ENCODE assay signal across 7 mouse cellular contexts in genomic region chr17:8055919-8056589, GRCm38 (mm10).
DNase-seq lines count a peak whose midpoint lies in the region; ATAC-seq and TF ChIP-seq lines count a peak whose summit lies in the region.
"Not testable (repeated sequence)": the region's sequence is repeated elsewhere in the genome, so short reads cannot be mapped to it uniquely, and the experiment has no call there.

No protein-coding gene starts in this region.

- TF ChIP-seq POLR2A in brain, embryonic 14.5 days (IDR thresholded peaks at IDR 0.05; ENCODE audit: borderline replicate concordance, extremely low read depth, insufficient read depth, insufficient read length, poor library complexity, severe bottlenecking), result not testable (repeated sequence)

- DNase-seq in brain, embryonic 14.5 days (ENCODE audit: low read depth), result peak; percentile 18
- DNase-seq in forebrain, embryonic 11.5 days (ENCODE audit: low spot score), result peak; percentile 2
- DNase-seq in forebrain, embryonic 14.5 days (ENCODE audit: low spot score), result peak; percentile 34
- peak; percentile 68 for DNase-seq in heart, adult 11 months
- peak; percentile 1 for DNase-seq in lung, embryonic 14.5 days
- peak; percentile 21 for DNase-seq in midbrain, postnatal 0 days (ENCODE audit: low spot score)

- H3K9ac ChIP-seq in forebrain, embryonic 11.5 days (ENCODE audit: low read length); forebrain, embryonic 14.5 days (ENCODE audit: low read length); forebrain, embryonic 16.5 days (replicated peaks; ENCODE audit: low read depth, low read length); lung, embryonic 14.5 days; midbrain, postnatal 0 days (replicated peaks; ENCODE audit: low read length, poor library complexity, severe bottlenecking): not testable (repeated sequence)

- H3K36me3 ChIP-seq in forebrain, embryonic 11.5 days (ENCODE audit: control insufficient read depth, insufficient read depth, low read length); forebrain, embryonic 14.5 days (ENCODE audit: control insufficient read depth, insufficient read depth, low read length); forebrain, embryonic 16.5 days (ENCODE audit: control insufficient read depth, insufficient read depth); lung, embryonic 14.5 days (ENCODE audit: insufficient read depth); midbrain, postnatal 0 days (ENCODE audit: insufficient read depth, low read length): not testable (repeated sequence)

- not testable (repeated sequence) for H3K4me3 ChIP-seq in forebrain, embryonic 11.5 days (ENCODE audit: low read depth, low read length); forebrain, embryonic 14.5 days (ENCODE audit: low read depth, low read length); forebrain, embryonic 16.5 days (replicated peaks; ENCODE audit: low read length); lung, embryonic 14.5 days (ENCODE audit: low read depth, low read length); midbrain, postnatal 0 days (ENCODE audit: low read depth, low read length)

- not testable (repeated sequence) for H3K4me2 ChIP-seq in forebrain, embryonic 11.5 days (ENCODE audit: low read depth, low read length, severe bottlenecking); forebrain, embryonic 14.5 days (ENCODE audit: low read length); forebrain, embryonic 16.5 days (ENCODE audit: low read length); lung, embryonic 14.5 days; midbrain, postnatal 0 days (ENCODE audit: low read depth, low read length, poor library complexity, severe bottlenecking)

- 76% methylated on average over 3 of the region's 6 CpGs for WGBS in forebrain, embryonic 11.5 days
- WGBS in forebrain, embryonic 14.5 days, result 73% methylated on average over 4 of the region's 6 CpGs
- WGBS in forebrain, embryonic 16.5 days, result 42% methylated on average over 4 of the region's 6 CpGs
- 52% methylated on average over 3 of the region's 6 CpGs for WGBS in lung, embryonic 14.5 days
- 67% methylated on average over 4 of the region's 6 CpGs for WGBS in midbrain, postnatal 0 days

- not testable (repeated sequence) for ATAC-seq in forebrain, embryonic 11.5 days (replicated peaks; ENCODE audit: low FRiP score); forebrain, embryonic 14.5 days; lung, embryonic 14.5 days (ENCODE audit: insufficient read depth); midbrain, postnatal 0 days (ENCODE audit: low FRiP score)
- peak; percentile 56 for ATAC-seq in forebrain, embryonic 16.5 days

- H3K27ac ChIP-seq in forebrain, embryonic 11.5 days (ENCODE audit: low read depth, low read length); forebrain, embryonic 14.5 days (ENCODE audit: low read depth, low read length); forebrain, embryonic 16.5 days (ENCODE audit: low read length); lung, embryonic 14.5 days (ENCODE audit: low read depth); midbrain, postnatal 0 days (ENCODE audit: low read depth, low read length): not testable (repeated sequence)

- H3K9me3 ChIP-seq in forebrain, embryonic 11.5 days (ENCODE audit: control insufficient read depth, low read length); forebrain, embryonic 14.5 days (replicated peaks; ENCODE audit: control insufficient read depth, low read length); forebrain, embryonic 16.5 days (ENCODE audit: control insufficient read depth, low read length); lung, embryonic 14.5 days (ENCODE audit: low read depth, low read length); midbrain, postnatal 0 days (ENCODE audit: low read length): not testable (repeated sequence)

- TF ChIP-seq CTCF in brain, embryonic 14.5 days (IDR thresholded peaks at IDR 0.05; ENCODE audit: borderline replicate concordance, extremely low read depth, insufficient read depth, insufficient read length); lung, embryonic 14.5 days (IDR thresholded peaks at IDR 0.05; ENCODE audit: low read depth); midbrain, postnatal 0 days (IDR thresholded peaks at IDR 0.05): not testable (repeated sequence)

- not testable (repeated sequence) for H3K27me3 ChIP-seq in forebrain, embryonic 11.5 days (ENCODE audit: control insufficient read depth, insufficient read depth, low read length); forebrain, embryonic 14.5 days (replicated peaks; ENCODE audit: control insufficient read depth, insufficient read depth, low read length); forebrain, embryonic 16.5 days (replicated peaks; ENCODE audit: control insufficient read depth, insufficient read depth, low read length); lung, embryonic 14.5 days (ENCODE audit: insufficient read depth, low read length); midbrain, postnatal 0 days (ENCODE audit: insufficient read depth, low read length)

- not testable (repeated sequence) for H3K4me1 ChIP-seq in forebrain, embryonic 11.5 days (replicated peaks; ENCODE audit: control insufficient read depth, insufficient read depth, low read length); forebrain, embryonic 14.5 days (ENCODE audit: control insufficient read depth, insufficient read depth, low read length); forebrain, embryonic 16.5 days (replicated peaks; ENCODE audit: control insufficient read depth, insufficient read depth, low read length); lung, embryonic 14.5 days (ENCODE audit: insufficient read depth); midbrain, postnatal 0 days (ENCODE audit: insufficient read depth, low read length)

Comparison
In these comparisons a context has a peak if more than half of its experiments do, and no peak if none do; other contexts are left out.
1. DNase-seq: peak in every context shown above with its lines; median percentile 68 in heart, adult 11 months; 34 in forebrain, embryonic 14.5 days; 21 in midbrain, postnatal 0 days; 18 in brain, embryonic 14.5 days; 2 in forebrain, embryonic 11.5 days; 1 in lung, embryonic 14.5 days.